Mouse (Mus musculus): ENCODE results near the gene Cpsf4.

- TF ChIP-seq CTCF (conservative IDR thresholded peaks at IDR 0.05; ENCODE audit: low read length) = no peak
- no peak for TF ChIP-seq POU5F1 (IDR thresholded peaks at IDR 0.05; ENCODE audit: borderline replicate concordance, low read length)
- no peak for TF ChIP-seq NANOG (IDR thresholded peaks at IDR 0.05; ENCODE audit: borderline replicate concordance, low read length)
Measured at GRCm38 (mm10) chr5:145226453-145226852, 59.4 kb downstream of the Cpsf4 start.
